Mouse (Mus musculus) hindbrain, embryonic 12.5 days (tissue): Measurements from ENCODE around the gene Stim1. TPM values are rescaled to one million over a fixed set of nuclear protein-coding genes. Genes with fewer than 3 reads are reported as not detected.

Experiments used
- ATAC-seq: fragments of 200-750 bp; cut with Nextera tagmentation; 2 replicates; pipeline ENCODE4 v1.8.0; 2017; ENCODE audit warnings: moderate TSS enrichment; ENCODE audit not compliant: low FRiP score
- H3K27ac ChIP-seq: fragments of 300-500 bp; sonication (generic); 2 replicates; pipeline ENCODE4 v1.5.1; 2016; ENCODE audit warnings: mild to moderate bottlenecking
- H3K27me3 ChIP-seq: fragments of 300-500 bp; sonication (generic); 2 replicates; pipeline ENCODE4 v1.6.1; 2016; ENCODE audit warnings: mild to moderate bottlenecking
- H3K36me3 ChIP-seq: fragments of 300-500 bp; sonication (generic); 2 replicates; pipeline ENCODE4 v1.6.1; 2016; ENCODE audit warnings: mild to moderate bottlenecking
- H3K4me1 ChIP-seq: fragments of 300-500 bp; sonication (generic); 2 replicates; pipeline ENCODE4 v1.6.1; 2016
- H3K4me2 ChIP-seq: fragments of 300-500 bp; sonication (generic); replicated peaks from 2 replicates; pipeline ENCODE4 v1.6.1; 2016; ENCODE audit warnings: mild to moderate bottlenecking
- H3K4me3 ChIP-seq: fragments of 300-500 bp; sonication (generic); 2 replicates; pipeline ENCODE4 v1.5.1; 2016; ENCODE audit warnings: mild to moderate bottlenecking
- H3K9ac ChIP-seq: fragments of 300-500 bp; sonication (generic); 2 replicates; pipeline ENCODE4 v1.6.1; 2016; ENCODE audit warnings: mild to moderate bottlenecking, moderate library complexity
- H3K9me3 ChIP-seq: fragments of 300-500 bp; sonication (generic); replicated peaks from 2 replicates; pipeline ENCODE4 v1.6.1; 2016; ENCODE audit warnings: mild to moderate bottlenecking
- WGBS: fragments of 180-500 bp; shearing (Covaris S2); methylation state at CpG from one replicate; pipeline ENCODE4 v1.1.7; 2016; 5-methylcytosine and 5-hydroxymethylcytosine counted together
- polyA plus RNA-seq: library from polyadenylated mRNA; unstranded; fragments of >200 nt; fragmentation: Nextera tagmentation; extraction: Ambion mirVana; gene quantifications from 2 replicates; pipeline ENCODE4 v1.2.1, GENCODE M21; 2016

Gene Stim1
- polyA plus RNA-seq, result 14.8 and 17.1 TPM in 2 replicates

- ATAC-seq, result peak; percentile 85
- Histone ChIP-seq H3K9ac (peak within 1 kb of the TSS; percentile 73), H3K9me3 (no peaks in the 10 kb centered on the region), H3K36me3 (no peaks in the 10 kb centered on the region), H3K4me2 (peak within 1 kb of the TSS; percentile 98), H3K27ac (peak within 1 kb of the TSS; percentile 52; the same call in 1 of the 2 replicates), H3K4me3 (peak within 1 kb of the TSS; percentile 89), H3K27me3 (peaks cover 15% of the 10 kb centered on the region), H3K4me1 (peaks cover 10% of the 10 kb centered on the region)
- under 1% methylated on average over 54 of the region's 73 CpGs for WGBS
Measured at GRCm38 (mm10) chr7:102267601-102268394, at the start of gene Stim1. TSS of gene Stim1 (plus strand) at chr7:102267806.

GRCm38 (mm10) chr7:102221899-102222298, 45.7 kb upstream of the Stim1 start:
- no peaks in the 10 kb centered on the region for H3K27me3 ChIP-seq
- ATAC-seq, result peak; percentile 14; the same call in 1 of the 2 replicates
- no peak overlapping the region for H3K27ac ChIP-seq
- H3K4me1 ChIP-seq, result peaks cover 2% of the 10 kb centered on the region; the same call in 1 of the 2 replicates
- no peak overlapping the region for H3K9ac ChIP-seq
- H3K9me3 ChIP-seq, result no peaks in the 10 kb centered on the region
- 62% methylated on average over 1 of the region's 1 CpGs for WGBS
- H3K4me3 ChIP-seq, result peak overlapping the region; percentile 65; the same call in 1 of the 2 replicates
- peak overlapping the region; percentile 82 for H3K4me2 ChIP-seq
- no peaks in the 10 kb centered on the region for H3K36me3 ChIP-seq

GRCm38 (mm10) chr7:102222336-102222735, 45.3 kb upstream of the Stim1 start:
- H3K4me3 ChIP-seq, result peak overlapping the region; percentile 65
- no peak overlapping the region for H3K27ac ChIP-seq
- H3K27me3 ChIP-seq, result no peaks in the 10 kb centered on the region
- H3K9ac ChIP-seq, result peak overlapping the region; percentile 75; the same call in 1 of the 2 replicates
- peak overlapping the region; percentile 82 for H3K4me2 ChIP-seq
- peaks cover 2% of the 10 kb centered on the region; the same call in 1 of the 2 replicates for H3K4me1 ChIP-seq
- under 1% methylated on average over 9 of the region's 13 CpGs for WGBS
- H3K9me3 ChIP-seq, result no peaks in the 10 kb centered on the region
- ATAC-seq, result peak; percentile 70
- H3K36me3 ChIP-seq, result no peaks in the 10 kb centered on the region

GRCm38 (mm10) chr7:102222830-102223556, 44.6 kb upstream of the Stim1 start:
- ATAC-seq, result peak; percentile 81
- Histone ChIP-seq H3K4me3 (peak overlapping the region; percentile 65), H3K9me3 (no peaks in the 10 kb centered on the region), H3K9ac (peak overlapping the region; percentile 75), H3K4me2 (peak overlapping the region; percentile 82), H3K4me1 (peaks cover 2% of the 10 kb centered on the region; the same call in 1 of the 2 replicates), H3K27me3 (no peaks in the 10 kb centered on the region), H3K27ac (peak overlapping the region; percentile 57; the same call in 1 of the 2 replicates), H3K36me3 (0 out of 2 replicates have a peak, but pooled peaks cover 2% of the 10 kb centered on the region)
- 2% methylated on average over 24 of the region's 31 CpGs for WGBS

- H3K4me3 ChIP-seq, result no peak overlapping the region
- WGBS, result 94% methylated on average over 5 of the region's 5 CpGs
- no peak overlapping the region for H3K27ac ChIP-seq
- H3K36me3 ChIP-seq, result peaks cover 5% of the 10 kb centered on the region; the same call in 1 of the 2 replicates
- peaks cover 2% of the 10 kb centered on the region; the same call in 1 of the 2 replicates for H3K4me1 ChIP-seq
- H3K9ac ChIP-seq, result no peak overlapping the region
- 0 out of 2 replicates have a peak overlapping the region, but pooled peaks have one; percentile 82 for H3K4me2 ChIP-seq
- no peak for ATAC-seq
- no peaks in the 10 kb centered on the region for H3K27me3 ChIP-seq
- 0 out of 2 replicates have a peak, but pooled peaks cover 3% of the 10 kb centered on the region for H3K9me3 ChIP-seq
Measured at GRCm38 (mm10) chr7:102223883-102224738, 43.5 kb upstream of the Stim1 start.

- H3K9me3 ChIP-seq, result 0 out of 2 replicates have a peak, but pooled peaks cover 5% of the 10 kb centered on the region
- ATAC-seq, result no peak
- no peak overlapping the region for H3K4me2 ChIP-seq
- 92% methylated on average over 6 of the region's 6 CpGs for WGBS
- H3K4me1 ChIP-seq, result peaks cover 2% of the 10 kb centered on the region; the same call in 1 of the 2 replicates
- peaks cover 11% of the 10 kb centered on the region; the same call in 1 of the 2 replicates for H3K36me3 ChIP-seq
- no peak overlapping the region for H3K27ac ChIP-seq
- H3K4me3 ChIP-seq, result no peak overlapping the region
- H3K9ac ChIP-seq, result no peak overlapping the region
- H3K27me3 ChIP-seq, result no peaks in the 10 kb centered on the region
Measured at GRCm38 (mm10) chr7:102226051-102226450, 41.6 kb upstream of the Stim1 start.

GRCm38 (mm10) chr7:102228049-102228670, 39.4 kb upstream of the Stim1 start:
- WGBS, result 97% methylated on average over 4 of the region's 4 CpGs
- Histone ChIP-seq H3K36me3 (peaks cover 18% of the 10 kb centered on the region; the same call in 1 of the 2 replicates), H3K4me1 (no peaks in the 10 kb centered on the region), H3K4me3 (no peak overlapping the region), H3K4me2 (no peak overlapping the region), H3K9ac (no peak overlapping the region), H3K27me3 (no peaks in the 10 kb centered on the region), H3K9me3 (0 out of 2 replicates have a peak, but pooled peaks cover 5% of the 10 kb centered on the region), H3K27ac (no peak overlapping the region)
- no peak for ATAC-seq

GRCm38 (mm10) chr7:102229814-102230213, 37.8 kb upstream of the Stim1 start:
- Histone ChIP-seq H3K27me3 (no peaks in the 10 kb centered on the region), H3K27ac (no peak overlapping the region), H3K9ac (no peak overlapping the region), H3K4me1 (no peaks in the 10 kb centered on the region), H3K4me3 (no peak overlapping the region), H3K9me3 (0 out of 2 replicates have a peak, but pooled peaks cover 5% of the 10 kb centered on the region), H3K36me3 (peaks cover 22% of the 10 kb centered on the region; the same call in 1 of the 2 replicates), H3K4me2 (no peak overlapping the region)
- 92% methylated on average over 6 of the region's 6 CpGs for WGBS
- no peak for ATAC-seq

GRCm38 (mm10) chr7:102233059-102233458, 34.5 kb upstream of the Stim1 start:
- 0 out of 2 replicates have a peak, but pooled peaks cover 5% of the 10 kb centered on the region for H3K9me3 ChIP-seq
- WGBS, result 85% methylated on average over 4 of the region's 4 CpGs
- no peak overlapping the region for H3K4me3 ChIP-seq
- no peak overlapping the region for H3K9ac ChIP-seq
- H3K4me1 ChIP-seq, result no peaks in the 10 kb centered on the region
- H3K27ac ChIP-seq, result no peak overlapping the region
- peaks cover 42% of the 10 kb centered on the region for H3K36me3 ChIP-seq
- no peak for ATAC-seq
- no peaks in the 10 kb centered on the region for H3K27me3 ChIP-seq
- H3K4me2 ChIP-seq, result no peak overlapping the region

- Histone ChIP-seq H3K4me1 (no peaks in the 10 kb centered on the region), H3K9me3 (no peaks in the 10 kb centered on the region), H3K4me3 (no peak overlapping the region), H3K4me2 (no peak overlapping the region), H3K27ac (no peak overlapping the region), H3K9ac (no peak overlapping the region), H3K27me3 (no peaks in the 10 kb centered on the region), H3K36me3 (peaks cover 59% of the 10 kb centered on the region)
- no peak for ATAC-seq
- WGBS, result 84% methylated on average over 8 of the region's 8 CpGs
Measured at GRCm38 (mm10) chr7:102238686-102239286, 28.8 kb upstream of the Stim1 start.

- H3K4me3 ChIP-seq, result no peak overlapping the region
- H3K9ac ChIP-seq, result no peak overlapping the region
- no peak overlapping the region for H3K27ac ChIP-seq
- H3K9me3 ChIP-seq, result no peaks in the 10 kb centered on the region
- peaks cover 55% of the 10 kb centered on the region for H3K36me3 ChIP-seq
- 94% methylated on average over 16 of the region's 16 CpGs for whole genome bisulfite sequencing
- ATAC-seq, result no peak
- H3K4me1 ChIP-seq, result no peaks in the 10 kb centered on the region
- H3K27me3 ChIP-seq, result no peaks in the 10 kb centered on the region
- no peak overlapping the region for H3K4me2 ChIP-seq
Measured at GRCm38 (mm10) chr7:102239591-102239990, 28.0 kb upstream of the Stim1 start.
